Mouse (Mus musculus) NIH3T3 (cell line): ENCODE data around the gene Mical2.

Experiments
- DNase-seq: peaks from one replicate; pipeline ENCODE4 v3.0.0-alpha.2; 2012; ENCODE audit warnings: low read depth

Gene Mical2

DNA sequence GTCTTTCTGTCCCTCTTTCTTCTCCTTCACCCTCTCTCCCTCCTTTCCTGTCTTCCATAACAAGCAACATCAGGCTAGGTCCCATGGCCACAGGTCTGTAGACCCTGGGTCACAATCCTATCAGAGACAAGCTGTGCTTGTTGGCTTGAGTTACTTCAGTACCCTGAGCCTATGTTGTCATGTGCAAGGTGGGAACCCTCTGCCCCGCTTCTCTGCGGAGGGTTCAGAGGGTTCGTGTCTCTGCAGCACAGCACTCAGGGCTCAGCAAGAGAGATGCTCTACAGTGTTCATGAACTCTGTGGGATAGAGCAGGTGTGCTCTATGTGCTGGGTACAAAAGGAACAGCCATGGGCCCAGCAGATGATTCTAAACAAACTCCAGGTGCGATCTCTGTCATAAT lies 16.0 kb upstream of the Mical2 start:
- DNase-seq: no peak

DNA sequence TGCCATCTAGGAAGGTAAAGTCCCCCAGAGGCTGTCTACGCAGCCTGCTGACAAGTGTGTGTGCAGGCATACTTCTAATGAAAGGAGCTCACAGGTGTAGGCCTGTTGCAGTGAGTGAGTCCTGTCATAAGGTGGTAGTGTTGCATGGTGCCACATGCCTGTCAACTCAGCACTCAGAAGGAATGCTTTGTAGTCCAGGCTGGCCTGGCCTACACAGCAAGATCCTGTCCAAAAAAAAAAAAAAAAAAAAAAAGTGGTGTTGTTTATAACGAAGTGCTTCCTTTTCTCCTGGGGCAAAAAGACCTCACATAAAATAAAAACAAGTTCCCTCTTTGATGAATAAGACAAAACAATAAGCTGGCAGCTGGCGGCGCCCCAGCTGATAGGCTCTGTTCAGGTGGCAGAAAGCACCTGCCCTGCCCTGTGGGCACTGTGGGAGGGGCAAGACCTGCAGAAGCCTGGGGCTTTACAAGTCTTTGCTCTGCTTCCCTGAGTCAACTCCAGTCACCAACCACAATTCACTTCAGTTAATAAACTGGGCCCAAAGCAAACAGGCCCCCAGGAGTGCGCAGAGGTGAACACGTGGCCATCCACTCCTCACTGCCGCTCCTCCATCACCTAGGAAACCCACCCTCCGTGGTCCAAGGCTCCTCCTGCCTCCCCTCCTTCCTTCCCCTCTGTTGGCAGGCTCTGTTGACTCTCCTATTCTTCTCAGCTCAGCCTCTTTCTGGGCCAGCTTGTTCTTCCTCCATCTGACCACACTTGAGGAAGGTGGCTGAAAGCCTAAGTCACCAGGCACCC lies 12.5 kb upstream of the Mical2 start:
- DNase-seq: peak; percentile 55

DNA sequence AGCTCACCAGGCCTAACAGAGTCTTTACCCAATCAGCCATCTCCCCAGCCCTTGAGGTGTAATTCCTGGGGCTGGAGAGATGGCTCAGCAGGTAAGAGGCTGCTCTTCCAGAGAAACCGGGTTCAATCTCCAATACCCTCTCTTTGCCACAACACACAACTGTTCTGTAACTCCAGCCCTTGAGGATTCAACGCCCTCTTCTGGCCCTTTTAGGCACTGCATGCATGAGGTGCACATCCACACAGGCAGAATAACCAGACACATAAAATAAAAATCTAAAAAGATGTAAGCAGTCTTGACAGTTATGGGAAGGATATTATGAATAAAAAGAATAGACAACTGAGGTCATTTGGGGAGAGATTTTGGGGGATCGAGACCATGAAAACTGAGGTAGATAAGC lies 9.8 kb upstream of the Mical2 start:
- DNase-seq: no peak

DNA sequence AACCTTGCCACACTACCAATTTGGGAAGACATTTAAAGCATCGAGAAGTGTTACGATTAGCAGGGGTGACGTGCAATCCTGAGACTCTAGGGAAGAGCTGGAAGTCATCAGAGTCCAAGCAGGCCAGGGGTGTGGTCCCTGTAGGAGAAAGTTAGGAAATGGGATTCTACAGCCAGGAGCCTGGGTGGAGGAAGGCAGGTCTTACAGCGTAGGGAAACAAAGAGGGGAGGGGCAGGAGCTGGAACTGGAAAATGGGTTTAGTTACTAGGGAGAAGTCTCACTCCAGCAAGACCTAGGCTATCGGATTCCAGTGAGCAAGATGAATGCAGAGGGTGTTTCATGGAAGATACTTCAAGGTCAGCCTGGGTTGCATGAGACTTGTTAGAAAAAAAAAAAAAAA lies 8.9 kb upstream of the Mical2 start:
- no peak for DNase-seq

DNA sequence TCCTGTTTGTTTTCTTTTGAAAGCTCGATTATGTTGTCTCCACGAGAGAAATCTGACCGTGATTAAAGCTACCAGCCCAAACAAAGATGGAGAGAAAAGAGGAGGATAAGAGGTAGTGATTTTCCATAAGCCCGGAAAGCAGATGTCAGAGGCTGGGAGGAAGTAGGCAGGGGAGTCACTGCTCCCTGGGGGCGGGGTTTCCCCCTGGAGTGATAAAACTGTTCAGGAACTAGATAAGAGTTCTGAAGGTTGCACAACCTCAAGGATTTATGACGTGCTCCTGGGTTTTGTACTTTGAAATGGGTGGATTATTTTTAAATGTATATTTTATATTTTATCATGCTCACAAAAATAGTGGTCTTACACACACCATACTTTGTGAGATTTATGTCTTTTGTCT lies 8.4 kb upstream of the Mical2 start:
- no peak for DNase-seq

DNA sequence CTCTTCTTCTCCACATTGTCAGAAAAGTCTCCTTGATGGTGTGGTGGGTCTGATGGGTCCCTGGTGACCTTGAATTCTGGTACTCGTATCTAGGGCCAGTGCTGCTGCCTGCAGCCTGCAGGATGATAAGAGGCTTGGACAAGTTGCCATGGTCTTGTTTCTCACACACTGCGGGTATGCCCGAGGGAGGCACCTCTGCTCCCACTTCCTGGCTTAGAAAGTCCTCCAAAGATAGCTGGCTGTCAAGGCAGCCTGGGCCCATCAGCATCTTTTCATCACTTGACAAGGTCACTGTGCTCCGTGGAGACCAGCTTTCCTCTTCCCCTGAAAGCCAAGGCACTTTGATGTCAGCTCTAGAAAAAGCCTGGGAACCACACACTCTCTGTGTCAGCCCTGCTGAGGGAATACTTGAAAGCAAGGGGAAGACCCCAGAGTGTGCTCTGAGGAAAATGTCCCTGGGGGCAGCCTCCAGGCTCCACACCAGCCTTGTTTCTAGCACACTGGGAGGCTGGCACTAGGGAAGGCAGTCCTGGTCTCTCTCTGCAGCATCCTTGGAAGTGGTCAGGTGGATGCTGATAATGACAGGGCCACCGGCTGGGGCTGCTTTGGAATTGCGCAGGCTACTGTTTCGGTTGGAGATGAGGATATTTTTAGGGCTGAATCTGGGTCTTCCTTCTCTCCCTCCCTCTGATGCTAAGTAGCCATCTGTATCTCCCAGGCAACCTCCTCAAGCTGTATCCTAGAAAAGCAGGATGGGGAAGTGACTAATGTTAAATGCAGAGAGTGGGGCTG lies 2.7 kb upstream of the Mical2 start:
- DNase-seq: no peak

DNA sequence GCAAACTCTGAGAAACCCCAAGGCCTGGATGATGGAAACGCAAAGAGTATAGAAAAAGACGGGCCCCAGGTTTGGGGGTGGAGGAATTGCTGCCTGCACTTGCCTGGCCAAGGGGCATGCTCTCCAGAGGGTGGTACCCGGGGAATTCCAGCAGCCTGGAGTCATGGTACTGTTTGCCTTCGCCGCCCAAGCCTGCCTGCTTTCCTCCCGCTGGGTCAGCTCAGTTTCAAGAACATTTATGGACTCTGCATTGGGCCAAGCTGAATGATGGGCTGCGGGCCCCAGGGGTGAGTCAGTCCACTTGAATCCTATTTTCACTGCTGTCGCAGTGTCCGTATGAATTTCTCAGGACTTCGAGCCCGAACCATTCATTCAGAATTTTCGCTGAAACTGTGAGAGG lies 802 bp upstream of the Mical2 start:
- DNase-seq: peak; percentile 71

DNA sequence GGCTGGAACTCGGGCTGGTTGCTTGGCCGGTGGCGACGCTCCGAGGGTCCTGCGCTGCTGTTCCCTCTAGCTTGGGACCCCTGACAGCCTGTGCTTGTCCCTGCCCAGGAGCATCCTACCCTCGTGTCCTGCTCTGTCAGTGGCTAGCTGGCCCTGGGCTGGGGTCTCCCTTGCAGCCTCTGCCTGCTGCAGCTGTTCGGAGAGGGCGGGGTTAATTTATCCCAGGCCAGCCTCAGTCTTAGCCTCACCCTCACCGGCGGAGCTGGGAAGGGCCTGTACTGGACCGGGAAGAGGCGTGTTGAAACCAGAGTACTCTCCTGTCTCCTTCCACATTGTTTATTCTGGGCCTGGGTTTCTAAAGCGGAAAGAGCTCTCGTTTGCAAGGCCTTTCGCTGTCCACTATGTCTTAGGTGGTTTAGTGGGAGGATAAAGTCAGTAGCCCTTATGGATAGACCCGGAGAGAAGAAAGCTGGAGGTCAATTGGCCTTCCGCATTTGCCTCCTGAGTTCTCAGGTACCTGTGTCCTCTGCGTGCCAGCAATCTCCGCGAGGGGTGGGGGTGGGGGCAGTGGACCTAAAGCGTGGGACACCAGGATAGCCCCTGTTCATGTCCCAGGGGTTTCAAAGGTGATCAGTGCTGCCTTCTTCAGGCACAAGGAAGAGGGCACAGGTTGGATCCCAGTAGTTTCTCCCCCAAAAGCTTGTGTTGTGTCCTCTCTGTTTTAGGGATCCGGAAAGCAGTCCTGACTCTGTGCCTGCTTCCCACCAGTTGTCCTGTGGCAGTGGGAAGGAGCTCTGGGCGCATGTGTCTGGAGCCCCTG lies 1.0 kb downstream of the Mical2 start:
- DNase-seq: peak; percentile 71

DNA sequence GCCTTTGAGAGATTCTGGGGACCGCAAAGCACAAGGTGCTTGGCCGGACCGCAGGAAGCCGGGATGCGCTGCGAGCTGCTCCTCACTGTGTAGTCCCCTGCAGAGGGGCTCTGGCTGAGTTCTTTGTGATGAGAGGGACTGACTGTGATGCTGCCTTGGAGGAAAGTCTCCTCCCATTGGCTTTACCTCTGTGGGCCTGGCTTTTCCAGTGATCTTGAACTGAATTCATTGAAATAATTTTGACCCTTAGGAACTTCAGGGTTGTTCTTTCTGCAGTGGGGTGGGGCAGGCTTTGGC lies 1.6 kb downstream of the Mical2 start:
- DNase-seq: peak; percentile 46

DNA sequence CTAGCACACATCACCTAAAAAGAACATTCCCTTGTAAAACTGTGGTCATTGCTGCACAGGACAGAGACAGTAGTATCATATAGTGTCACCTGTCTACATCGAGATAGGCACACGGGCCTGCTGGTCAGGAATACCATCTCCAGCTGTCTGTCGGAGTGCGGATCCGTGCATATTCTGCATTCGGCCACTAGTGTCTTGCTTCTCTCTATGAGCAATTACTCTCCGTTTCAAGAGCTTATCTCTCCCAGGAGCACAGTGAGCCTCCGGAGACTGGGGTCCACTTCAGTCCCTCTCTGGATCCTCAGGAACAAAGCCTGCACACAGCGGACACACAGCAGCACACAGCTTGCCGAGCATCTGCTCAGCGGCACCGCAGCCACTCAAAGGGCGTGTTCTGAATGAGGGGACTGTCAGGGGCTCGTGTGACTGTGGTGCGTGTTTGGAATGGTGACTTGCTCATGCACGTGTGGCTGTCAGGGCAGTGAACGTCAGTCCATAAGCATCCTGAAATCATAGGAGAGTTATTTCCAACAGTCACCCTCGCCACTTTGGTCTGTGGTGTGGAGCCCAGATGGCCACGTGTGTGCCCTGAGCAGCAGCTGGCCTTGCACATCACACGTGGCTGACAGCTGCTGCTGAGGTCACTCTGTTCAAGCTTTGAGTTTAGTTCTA lies 3.3 kb downstream of the Mical2 start:
- DNase-seq: no peak

DNA sequence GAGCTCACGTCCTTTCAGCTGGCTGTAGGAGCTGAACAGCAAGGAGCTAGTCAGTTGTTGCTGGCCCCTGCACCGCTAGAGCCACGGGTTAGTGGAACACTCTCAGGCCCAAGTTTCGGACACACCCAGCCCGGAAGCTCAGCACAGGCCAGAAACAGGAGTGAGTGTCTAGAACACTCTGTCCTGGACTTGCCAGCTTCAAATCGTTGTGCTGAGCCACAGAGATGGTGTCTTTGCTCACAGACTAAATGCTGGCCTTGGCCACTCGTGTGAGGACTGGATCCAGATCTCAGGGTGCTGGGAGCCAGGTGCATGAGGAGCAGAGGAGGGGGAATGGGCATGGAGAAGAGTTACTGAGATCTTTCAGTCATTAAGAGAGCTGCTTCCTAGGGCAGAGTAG lies 6.1 kb downstream of the Mical2 start:
- DNase-seq: no peak

DNA sequence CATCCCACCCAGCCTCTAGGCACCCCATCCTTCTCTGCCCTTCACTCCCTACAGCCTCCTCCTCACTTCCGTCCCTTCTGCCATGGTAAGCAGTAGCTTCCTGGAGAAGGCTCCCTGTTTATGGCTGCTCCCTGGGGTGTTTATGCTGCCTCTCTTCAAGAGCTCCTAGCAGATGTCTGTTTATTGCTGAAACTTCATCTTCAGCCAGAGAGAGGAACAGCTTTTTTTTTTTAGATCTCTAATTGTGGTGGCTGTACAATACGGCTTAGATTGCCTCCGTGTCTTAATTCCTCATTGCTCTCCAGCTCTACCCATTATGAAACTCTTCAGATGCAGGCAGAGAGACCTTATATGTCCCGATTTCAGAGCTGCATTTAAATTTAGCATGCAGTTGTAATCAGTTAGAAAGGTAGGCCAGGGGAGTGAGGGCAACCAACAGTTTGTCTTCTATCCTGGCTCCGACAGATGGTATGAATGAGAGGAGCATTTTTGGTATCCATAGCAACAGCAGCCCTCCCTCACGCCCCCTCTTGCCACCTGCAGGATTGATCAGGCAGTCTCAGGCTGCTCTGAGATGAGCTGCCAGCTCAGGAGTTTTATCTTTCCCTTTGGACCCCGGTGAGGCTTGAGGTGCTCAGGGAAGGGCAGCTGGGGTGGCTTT lies 7.8 kb downstream of the Mical2 start:
- no peak for DNase-seq

DNA sequence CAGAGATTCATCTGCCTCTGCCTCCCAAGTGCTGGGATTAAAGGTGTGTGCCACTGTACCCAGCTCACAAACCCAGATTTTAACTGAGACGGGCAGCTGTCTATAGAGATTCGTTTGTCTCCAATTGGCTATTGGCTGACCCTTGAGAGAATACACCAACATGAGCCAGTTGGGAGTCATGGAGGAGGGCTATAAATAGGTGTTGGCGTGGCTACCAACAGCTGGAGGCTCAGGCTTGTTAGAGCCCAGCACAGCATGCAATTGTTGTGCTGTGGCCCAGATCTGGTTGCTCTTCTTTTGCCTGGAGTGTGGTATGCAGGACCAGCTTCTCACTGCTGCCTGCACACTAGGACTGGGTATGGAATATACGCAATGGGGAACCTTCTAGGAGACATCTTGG lies 8.8 kb downstream of the Mical2 start:
- DNase-seq: peak; percentile 72

DNA sequence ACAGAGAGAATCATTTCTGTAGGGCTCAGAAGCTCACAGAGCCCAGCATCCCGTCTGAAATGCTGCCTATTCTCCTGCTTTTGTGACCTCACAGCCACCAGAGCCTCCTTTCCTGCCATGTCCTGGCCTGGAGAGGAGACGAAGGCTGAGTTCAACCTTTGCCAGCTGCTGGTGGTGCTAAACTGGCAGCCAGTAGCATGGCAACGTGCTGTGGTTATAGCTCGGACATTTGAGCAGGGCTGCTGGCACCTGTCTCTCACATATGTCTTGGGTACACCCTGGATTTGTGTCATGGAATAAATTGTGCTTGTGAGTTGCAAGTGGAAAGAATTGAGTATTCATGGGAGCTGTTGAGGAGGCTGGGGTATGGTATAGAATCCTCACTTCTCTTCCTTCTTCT lies 9.8 kb downstream of the Mical2 start:
- DNase-seq: no peak

DNA sequence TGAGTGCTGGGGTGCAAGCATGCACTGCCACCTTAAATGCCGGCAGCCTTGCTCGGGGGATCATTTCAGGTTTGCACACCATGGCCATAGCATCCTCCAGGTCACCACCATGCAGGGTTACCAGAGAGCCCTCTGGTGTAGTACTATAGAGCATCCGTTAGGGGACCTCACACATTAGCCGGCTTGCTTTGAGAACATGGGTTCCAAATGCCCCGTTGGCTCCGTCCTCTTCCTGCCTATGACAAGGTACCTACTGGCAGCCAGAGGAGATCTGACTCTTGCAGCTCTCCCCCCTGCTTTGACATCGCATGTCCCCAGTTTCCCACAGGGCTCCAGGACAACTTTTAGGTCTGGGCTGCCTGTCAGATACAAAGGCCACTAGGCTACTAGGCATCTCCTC lies 11.6 kb downstream of the Mical2 start:
- no peak for DNase-seq

DNA sequence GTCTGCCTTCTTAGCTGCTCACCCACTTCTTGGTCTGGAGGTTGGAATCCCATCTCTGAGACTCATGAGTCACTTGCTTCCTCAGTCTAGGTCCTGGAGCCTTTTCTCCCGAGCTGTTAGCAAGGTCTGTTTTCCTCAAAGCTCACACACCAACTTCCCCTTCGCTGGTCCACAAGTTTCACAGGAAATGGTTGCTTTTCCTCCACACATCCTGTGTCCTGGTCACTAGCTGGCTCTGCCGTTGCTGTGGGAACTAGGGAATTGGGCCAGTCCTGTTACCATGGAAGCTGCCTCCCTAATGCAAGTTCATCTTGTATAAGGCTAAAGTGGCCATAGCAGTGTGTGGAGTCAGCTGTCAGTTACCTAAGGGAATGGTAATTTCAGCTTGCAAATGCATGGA lies 12.2 kb downstream of the Mical2 start:
- no peak for DNase-seq

DNA sequence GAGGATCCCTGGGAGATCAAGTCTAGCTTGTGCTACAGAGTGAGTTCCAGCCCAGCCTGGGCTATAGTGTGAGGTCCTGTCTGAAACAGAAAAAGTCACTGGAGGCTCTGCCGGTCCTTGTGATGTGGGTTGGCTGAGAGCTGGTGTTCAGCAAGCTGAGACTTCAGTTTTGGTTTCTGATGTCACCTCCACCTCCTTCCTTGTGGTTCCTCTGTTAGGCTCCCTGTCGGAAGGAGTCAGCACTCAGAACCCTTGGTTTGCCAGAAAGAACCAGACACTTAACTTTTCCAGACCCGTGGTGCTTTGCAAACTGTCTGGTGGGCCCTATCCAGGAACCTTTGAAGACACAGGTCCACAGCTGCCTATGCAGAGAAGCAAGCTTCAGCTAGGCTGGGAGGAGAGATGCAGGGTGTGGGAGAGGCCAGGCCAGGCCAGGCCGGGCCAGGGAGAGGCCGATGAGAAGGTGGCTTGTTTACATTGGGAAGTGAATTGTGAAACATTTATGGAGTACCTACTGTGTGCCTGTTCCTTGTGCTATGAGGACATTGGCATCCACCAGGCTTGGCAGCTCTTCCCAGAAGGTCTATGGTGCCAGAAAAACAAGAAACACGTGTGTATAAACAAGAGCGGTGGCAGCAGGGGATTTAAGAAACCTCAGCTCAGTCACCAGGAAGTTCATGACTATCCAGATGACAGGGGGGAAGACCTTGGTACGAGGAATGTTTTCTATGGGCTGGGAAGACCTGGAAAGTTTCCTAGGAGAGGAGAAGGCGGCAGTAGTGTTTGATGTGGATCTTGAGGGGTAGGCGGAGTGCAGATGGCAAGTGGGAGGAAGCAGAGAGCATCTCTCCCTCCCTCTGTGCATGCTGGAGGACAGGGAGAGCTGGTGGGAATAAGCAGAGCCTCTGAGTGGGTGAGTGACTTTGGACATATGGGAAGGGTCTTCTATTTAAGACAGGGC lies 13.4 kb downstream of the Mical2 start:
- DNase-seq: no peak

DNA sequence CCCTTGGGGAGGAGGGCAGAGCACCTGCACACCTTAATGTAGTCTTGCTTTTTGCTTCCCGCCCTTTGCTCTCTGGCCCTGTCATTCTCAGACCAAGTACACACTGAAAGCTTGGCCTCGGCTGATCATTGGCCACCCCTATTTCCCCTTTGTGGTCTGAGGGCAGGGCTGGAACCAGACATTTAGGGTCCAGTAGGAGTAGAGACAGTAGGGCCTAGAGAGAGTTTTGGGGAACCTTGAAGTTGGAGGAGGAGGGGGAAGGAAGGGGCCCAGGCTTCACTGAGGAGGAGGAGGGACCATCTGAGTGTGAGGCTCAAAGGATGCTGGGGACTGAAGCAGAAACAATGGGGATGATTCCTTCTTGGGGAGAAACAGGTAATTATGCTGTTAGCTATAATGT lies 15.1 kb downstream of the Mical2 start:
- no peak for DNase-seq

DNA sequence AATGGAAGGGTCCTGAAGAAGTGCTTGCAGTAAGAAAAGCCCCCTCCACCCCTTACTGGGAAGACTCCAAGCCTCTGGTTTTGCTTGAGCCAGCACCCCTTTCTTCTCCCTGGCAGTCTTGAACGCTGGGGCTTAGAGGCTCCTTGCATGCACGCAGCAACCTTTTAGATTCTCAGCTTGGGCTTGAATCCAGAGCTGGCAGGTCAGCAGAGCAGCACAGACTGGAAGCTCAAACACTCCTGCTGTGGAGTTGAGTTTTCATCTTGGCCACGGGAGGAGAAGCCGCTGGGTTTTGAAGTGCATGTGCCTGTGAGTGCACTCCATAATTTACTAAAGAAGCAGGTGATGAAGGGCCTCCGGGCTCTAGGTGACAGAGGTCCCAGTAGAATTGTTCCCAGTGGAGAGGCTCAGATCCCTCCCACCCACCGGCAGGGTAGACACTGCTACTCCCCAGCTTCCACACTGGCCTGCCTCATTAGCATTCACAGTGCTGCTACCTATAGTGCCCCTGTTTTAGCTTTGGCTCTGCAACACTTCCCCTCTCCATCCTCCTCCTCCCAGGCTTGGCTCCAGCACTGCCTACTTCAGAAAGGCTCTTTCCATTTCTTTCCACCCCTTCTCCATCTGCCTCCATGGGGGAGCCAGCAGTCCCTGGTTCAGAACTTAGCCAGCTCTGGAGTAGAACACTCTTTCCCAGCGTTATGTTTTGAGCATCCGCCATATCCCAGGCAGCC lies 15.7 kb downstream of the Mical2 start:
- DNase-seq: no peak

DNA sequence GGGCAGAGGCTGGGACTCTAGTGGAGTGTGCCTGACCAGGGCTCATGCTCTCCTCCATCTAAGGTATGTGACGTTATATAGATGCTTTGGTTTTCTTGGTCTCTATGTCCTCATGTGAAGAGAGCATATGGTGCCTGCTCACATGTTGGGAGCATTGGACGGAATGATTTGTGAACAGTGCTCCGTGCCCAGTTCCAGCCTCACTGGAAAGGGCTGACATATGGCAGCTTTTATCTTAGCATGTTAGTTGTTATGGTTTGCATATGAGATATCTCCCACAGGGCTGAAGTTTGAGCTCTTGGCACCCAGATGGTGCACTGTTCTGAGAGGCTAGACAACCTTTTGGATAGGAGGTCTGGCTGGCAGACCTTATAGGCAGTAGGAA lies 16.3 kb downstream of the Mical2 start:
- no peak for DNase-seq
